In genomic region chr9:73557805-73558204, GRCm38 (mm10) we compare ENCODE assay signal across 9 mouse cellular contexts.
DNase-seq lines count a peak whose midpoint lies in the region; ATAC-seq and TF ChIP-seq lines count a peak whose summit lies in the region.
"Had no signal": no experiment of that assay in that cellular context is flagged by ENCODE, and none has a peak within 500 bp of the region (broad histone marks: within the 10 kb centered on the region; RNA-seq: fewer than 3 reads in every experiment).

No protein-coding gene starts in this region.

- H3K4me3 ChIP-seq in kidney, embryonic 15.5 days (replicated peaks), result no peak overlapping the region
- no peak overlapping the region for H3K4me3 ChIP-seq in lung, adult 2 months (replicated peaks; ENCODE audit: extremely low read depth, low read depth, low read length)
- H3K4me3 ChIP-seq: liver, embryonic 15.5 days had no signal

- H3K27me3 ChIP-seq in kidney, embryonic 15.5 days, result no peaks in the 10 kb centered on the region
- H3K27me3 ChIP-seq: liver, embryonic 15.5 days had no signal

- peak; percentile 75 for TF ChIP-seq CTCF in lung, adult 2 months (IDR thresholded peaks at IDR 0.05; ENCODE audit: insufficient read depth, low read length)

- ATAC-seq in kidney, embryonic 15.5 days (replicated peaks; ENCODE audit: low FRiP score), result no peak
- no peak for ATAC-seq in monocyte, adult 5-6 weeks (replicated peaks; ENCODE audit: insufficient number of reproducible peaks, low FRiP score, low TSS enrichment, poor library complexity, severe bottlenecking)

- H3K9ac ChIP-seq in kidney, embryonic 15.5 days, result no peak overlapping the region
- H3K9ac ChIP-seq: liver, embryonic 15.5 days had no signal

- H3K4me2 ChIP-seq in kidney, embryonic 15.5 days, result no peak overlapping the region
- H3K4me2 ChIP-seq: liver, embryonic 15.5 days had no signal

- H3K36me3 ChIP-seq in kidney, embryonic 15.5 days, result no peaks in the 10 kb centered on the region
- H3K36me3 ChIP-seq: liver, embryonic 15.5 days had no signal

- H3K27ac ChIP-seq in kidney, embryonic 15.5 days, result no peak overlapping the region
- H3K27ac ChIP-seq: liver, embryonic 15.5 days had no signal

- DNase-seq in kidney, adult 18-20 months, result peak; percentile 73
- DNase-seq in adrenal gland, adult (ENCODE audit: inconsistent age in 2 of 2, low spot score in 1 of 2), result peak; percentile 51 to 86
- DNase-seq in cerebellum, postnatal 36 days, result peak; percentile 73 to 77
- DNase-seq in kidney, adult 9 months, result peak; percentile 71
- DNase-seq in lung, adult 2 months, result peak; percentile 46
- DNase-seq in right cerebral cortex, postnatal 4 days, result peak; percentile 54

- WGBS in kidney, embryonic 15.5 days, result 43% methylated on average over 2 of the region's 2 CpGs
- 48% methylated on average over 2 of the region's 2 CpGs for WGBS in lung, adult 2 months

- TF ChIP-seq POLR2A in lung, adult 2 months (IDR thresholded peaks at IDR 0.05; ENCODE audit: borderline replicate concordance, extremely low read depth, low read depth, low read length), result no peak

- no peaks in the 10 kb centered on the region for H3K9me3 ChIP-seq in kidney, embryonic 15.5 days (replicated peaks)
- H3K9me3 ChIP-seq: liver, embryonic 15.5 days had no signal

- 0 out of 2 replicates have a peak, but pooled peaks cover 8% of the 10 kb centered on the region for H3K4me1 ChIP-seq in kidney, embryonic 15.5 days
- no peaks in the 10 kb centered on the region for H3K4me1 ChIP-seq in lung, adult 2 months (ENCODE audit: control insufficient read depth, insufficient read depth, low read length)
- H3K4me1 ChIP-seq: liver, embryonic 15.5 days had no signal
